16 mouse cellular contexts compared by ENCODE assay signal in genomic region chr1:93216839-93217497, GRCm38 (mm10). TPM values are rescaled to one million over a fixed set of nuclear protein-coding genes. Genes with fewer than 3 reads are reported as not detected.
DNase-seq lines count a peak whose midpoint lies in the region; ATAC-seq and TF ChIP-seq lines count a peak whose summit lies in the region.
"Had no signal": no experiment of that assay in that cellular context is flagged by ENCODE, and none has a peak within 500 bp of the region (broad histone marks: within the 10 kb centered on the region; RNA-seq: fewer than 3 reads in every experiment).

No protein-coding gene starts in this region.

- no peak overlapping the region for H3K4me3 ChIP-seq in kidney, embryonic 14.5 days (ENCODE audit: low read length)
- H3K4me3 ChIP-seq in forebrain, postnatal 0 days (ENCODE audit: low read depth, low read length) = no peak overlapping the region
- H3K4me3 ChIP-seq in limb, embryonic 11.5 days (ENCODE audit: low read depth, low read length) = no peak overlapping the region
- H3K4me3 ChIP-seq: embryonic facial prominence, embryonic 13.5 days; midbrain, embryonic 12.5 days had no signal

- peaks cover 9% of the 10 kb centered on the region for H3K4me1 ChIP-seq in kidney, embryonic 14.5 days (ENCODE audit: control insufficient read depth, insufficient read depth, low read length)
- no peaks in the 10 kb centered on the region for H3K4me1 ChIP-seq in forebrain, postnatal 0 days (ENCODE audit: insufficient read depth)
- H3K4me1 ChIP-seq in limb, embryonic 11.5 days (ENCODE audit: control insufficient read depth, insufficient read depth, low read length) = peaks cover 47% of the 10 kb centered on the region

- 62% methylated on average over 9 of the region's 9 CpGs for WGBS in kidney, embryonic 14.5 days
- WGBS in forebrain, postnatal 0 days = 62% methylated on average over 9 of the region's 9 CpGs
- WGBS in limb, embryonic 11.5 days = 60% methylated on average over 9 of the region's 9 CpGs

- ATAC-seq in kidney, embryonic 14.5 days (ENCODE audit: low FRiP score, low TSS enrichment) = no peak
- ATAC-seq in forebrain, postnatal 0 days = peak; percentile 14; the same call in 1 of the 2 replicates
- ATAC-seq in limb, embryonic 11.5 days (ENCODE audit: insufficient number of reproducible peaks, low FRiP score, low TSS enrichment, low read depth) = no peak
- no peak for ATAC-seq in erythroblast, adult 5-6 weeks (replicated peaks; ENCODE audit: low FRiP score, poor library complexity, severe bottlenecking)
- ATAC-seq: intestine, postnatal 0 days had no signal

- no peak overlapping the region for H3K9ac ChIP-seq in kidney, embryonic 14.5 days (ENCODE audit: low read depth, low read length)
- H3K9ac ChIP-seq in forebrain, postnatal 0 days = no peak overlapping the region
- no peak overlapping the region for H3K9ac ChIP-seq in limb, embryonic 11.5 days (ENCODE audit: low read length)
- H3K9ac ChIP-seq: embryonic facial prominence, embryonic 13.5 days; midbrain, embryonic 12.5 days had no signal

- no peak overlapping the region for H3K27ac ChIP-seq in kidney, embryonic 14.5 days (ENCODE audit: low read depth, low read length)
- no peak overlapping the region for H3K27ac ChIP-seq in forebrain, postnatal 0 days (ENCODE audit: low read depth, low read length)
- H3K27ac ChIP-seq in limb, embryonic 11.5 days (replicated peaks; ENCODE audit: low read depth, low read length) = 0 out of 2 replicates have a peak overlapping the region, but pooled peaks have one; percentile 47
- H3K27ac ChIP-seq: embryonic facial prominence, embryonic 13.5 days; midbrain, embryonic 12.5 days had no signal

- no peaks in the 10 kb centered on the region for H3K36me3 ChIP-seq in kidney, embryonic 14.5 days (ENCODE audit: control insufficient read depth, insufficient read depth, low read length)
- no peaks in the 10 kb centered on the region for H3K36me3 ChIP-seq in forebrain, postnatal 0 days (ENCODE audit: insufficient read depth)
- H3K36me3 ChIP-seq in limb, embryonic 11.5 days (ENCODE audit: control insufficient read depth, insufficient read depth, low read length) = no peaks in the 10 kb centered on the region
- H3K36me3 ChIP-seq: embryonic facial prominence, embryonic 13.5 days; midbrain, embryonic 12.5 days had no signal

- H3K27me3 ChIP-seq in kidney, embryonic 14.5 days (ENCODE audit: control insufficient read depth, insufficient read depth, low read length) = no peaks in the 10 kb centered on the region
- no peaks in the 10 kb centered on the region for H3K27me3 ChIP-seq in forebrain, postnatal 0 days (ENCODE audit: insufficient read depth, low read length)
- H3K27me3 ChIP-seq in limb, embryonic 11.5 days (ENCODE audit: control insufficient read depth, insufficient read depth, low read length) = no peaks in the 10 kb centered on the region
- H3K27me3 ChIP-seq: embryonic facial prominence, embryonic 13.5 days had no signal

- H3K9me3 ChIP-seq in kidney, embryonic 14.5 days (ENCODE audit: control insufficient read depth, low read length) = no peaks in the 10 kb centered on the region
- no peaks in the 10 kb centered on the region for H3K9me3 ChIP-seq in forebrain, postnatal 0 days (ENCODE audit: low read length)
- no peaks in the 10 kb centered on the region for H3K9me3 ChIP-seq in limb, embryonic 11.5 days (ENCODE audit: control insufficient read depth, low read length)
- H3K9me3 ChIP-seq: embryonic facial prominence, embryonic 13.5 days; midbrain, embryonic 12.5 days had no signal

- no peak overlapping the region for H3K4me2 ChIP-seq in kidney, embryonic 14.5 days (replicated peaks; ENCODE audit: low read depth, low read length)
- H3K4me2 ChIP-seq in forebrain, postnatal 0 days (ENCODE audit: low read depth) = no peak overlapping the region
- H3K4me2 ChIP-seq in limb, embryonic 11.5 days (ENCODE audit: low read depth, severe bottlenecking) = no peak overlapping the region
- H3K4me2 ChIP-seq: embryonic facial prominence, embryonic 13.5 days; midbrain, embryonic 12.5 days had no signal

- TF ChIP-seq CTCF in forebrain, postnatal 0 days (IDR thresholded peaks at IDR 0.05; ENCODE audit: low read depth) = no peak

- DNase-seq in adrenal gland, postnatal 10 days = peak; percentile 35
- no peak for DNase-seq in adrenal gland, adult 8-10 months
- DNase-seq in kidney, adult 18-20 months = peak; percentile 66
- no peak for DNase-seq in forebrain, postnatal 0 days
- no peak for DNase-seq in limb, embryonic 11.5 days (ENCODE audit: low spot score)
- no peak for DNase-seq in layer of hippocampus, postnatal 36 days
- DNase-seq: adrenal gland, postnatal 36 days; cerebellum, adult 8-10 months; gastrocnemius, postnatal 10 days; left cerebral cortex, postnatal 4 days; thymus, postnatal 4 days had no signal

RNA-seq across cellular contexts. Expression of gene Sned1, which starts 18.7 kb away (rescaled TPM):
- 10 to 100 TPM; 17.3 to 22.5 TPM for total RNA-seq in adrenal gland, postnatal 10 days (2021)
- total RNA-seq in adrenal gland, adult 8-10 months (2022) = 10 to 100 TPM; 22.2 to 31.9 (median 26.0) TPM
- polyA plus RNA-seq in kidney, embryonic 14.5 days (2014; fragmentation: Nextera tagmentation; extraction: Ambion mirVana) = 8.6 and 17.9 TPM in 2 replicates
- total RNA-seq in forebrain, postnatal 0 days (2014; rRNA removed) = 6.2 and 10.6 TPM in 2 replicates
- polyA plus RNA-seq in forebrain, postnatal 0 days (2015; fragmentation: Nextera tagmentation; extraction: Ambion mirVana) = 1.1 and 2.8 TPM in 2 replicates
- 15.0 and 17.5 TPM in 2 replicates for polyA plus RNA-seq in limb, embryonic 11.5 days (2014; fragmentation: Nextera tagmentation; extraction: Ambion mirVana)
- 1 to 10 TPM; 4.6 to 8.3 TPM for total RNA-seq in layer of hippocampus, postnatal 36 days (2021)
- 0.63 and 1.7 TPM in 2 replicates for total RNA-seq in erythroblast, adult 5-6 weeks (2015; ENCODE audit: low replicate concordance)
- total RNA-seq in erythroblast, adult 5-6 weeks (2017; ENCODE audit: low replicate concordance) = 0.09 TPM in 1 of 2 replicates, not detected in the other

RNA-seq across cellular contexts. Expression of gene Crocc2, which starts 48.4 kb away (rescaled TPM):
- total RNA-seq in adrenal gland, postnatal 10 days (2021) = under 1 TPM; 0.06 to 0.15 TPM
- under 1 TPM in 2 of 4 experiments, not detected in 2; 0.03 TPM for total RNA-seq in adrenal gland, adult 8-10 months (2022)
- 0.14 and 0.20 TPM in 2 replicates for polyA plus RNA-seq in kidney, embryonic 14.5 days (2014; fragmentation: Nextera tagmentation; extraction: Ambion mirVana)
- total RNA-seq in forebrain, postnatal 0 days (2014; rRNA removed) = 1.9 and 2.7 TPM in 2 replicates
- 0.43 and 0.92 TPM in 2 replicates for polyA plus RNA-seq in forebrain, postnatal 0 days (2015; fragmentation: Nextera tagmentation; extraction: Ambion mirVana)
- 0.28 and 0.32 TPM in 2 replicates for polyA plus RNA-seq in limb, embryonic 11.5 days (2014; fragmentation: Nextera tagmentation; extraction: Ambion mirVana)
- total RNA-seq in layer of hippocampus, postnatal 36 days (2021) = under 1 TPM; 0.15 to 0.25 TPM
- not detected in 2 replicates for total RNA-seq in erythroblast, adult 5-6 weeks (2015; ENCODE audit: low replicate concordance)
- total RNA-seq in erythroblast, adult 5-6 weeks (2017; ENCODE audit: low replicate concordance) = not detected in 2 replicates

RNA-seq across cellular contexts. Expression of gene 2310007B03Rik, which starts 56.2 kb away (rescaled TPM):
- total RNA-seq in adrenal gland, postnatal 10 days (2021) = not detected
- total RNA-seq in adrenal gland, adult 8-10 months (2022) = not detected
- polyA plus RNA-seq in kidney, embryonic 14.5 days (2014; fragmentation: Nextera tagmentation; extraction: Ambion mirVana) = 0.42 and 0.49 TPM in 2 replicates
- total RNA-seq in forebrain, postnatal 0 days (2014; rRNA removed) = 0.23 TPM in 1 of 2 replicates, not detected in the other
- 0.14 and 0.25 TPM in 2 replicates for polyA plus RNA-seq in forebrain, postnatal 0 days (2015; fragmentation: Nextera tagmentation; extraction: Ambion mirVana)
- polyA plus RNA-seq in limb, embryonic 11.5 days (2014; fragmentation: Nextera tagmentation; extraction: Ambion mirVana) = 0.16 and 0.25 TPM in 2 replicates
- not detected for total RNA-seq in layer of hippocampus, postnatal 36 days (2021)
- total RNA-seq in erythroblast, adult 5-6 weeks (2015; ENCODE audit: low replicate concordance) = not detected in 2 replicates
- not detected in 2 replicates for total RNA-seq in erythroblast, adult 5-6 weeks (2017; ENCODE audit: low replicate concordance)
- total RNA-seq: adrenal gland, postnatal 36 days; gastrocnemius, postnatal 10 days; left cerebral cortex, postnatal 4 days had no signal

Comparison
In these comparisons a context has a peak if more than half of its experiments do, and no peak if none do; other contexts are left out.
1. DNase-seq: peak in adrenal gland, postnatal 10 days (single experiment) and kidney, adult 18-20 months (single experiment); none in adrenal gland, adult 8-10 months (single experiment), forebrain, postnatal 0 days (single experiment), limb, embryonic 11.5 days (single experiment) and layer of hippocampus, postnatal 36 days (0 of 2).